Mouse (Mus musculus): Measurements from ENCODE around the gene Cpsf3. TPM values are rescaled to one million over a fixed set of nuclear protein-coding genes. Genes with fewer than 3 reads are reported as not detected.

Cpsf3 gene
- polyA plus RNA-seq (2012; rRNA removed) = 78.3 and 80.1 TPM in 2 replicates

DNA sequence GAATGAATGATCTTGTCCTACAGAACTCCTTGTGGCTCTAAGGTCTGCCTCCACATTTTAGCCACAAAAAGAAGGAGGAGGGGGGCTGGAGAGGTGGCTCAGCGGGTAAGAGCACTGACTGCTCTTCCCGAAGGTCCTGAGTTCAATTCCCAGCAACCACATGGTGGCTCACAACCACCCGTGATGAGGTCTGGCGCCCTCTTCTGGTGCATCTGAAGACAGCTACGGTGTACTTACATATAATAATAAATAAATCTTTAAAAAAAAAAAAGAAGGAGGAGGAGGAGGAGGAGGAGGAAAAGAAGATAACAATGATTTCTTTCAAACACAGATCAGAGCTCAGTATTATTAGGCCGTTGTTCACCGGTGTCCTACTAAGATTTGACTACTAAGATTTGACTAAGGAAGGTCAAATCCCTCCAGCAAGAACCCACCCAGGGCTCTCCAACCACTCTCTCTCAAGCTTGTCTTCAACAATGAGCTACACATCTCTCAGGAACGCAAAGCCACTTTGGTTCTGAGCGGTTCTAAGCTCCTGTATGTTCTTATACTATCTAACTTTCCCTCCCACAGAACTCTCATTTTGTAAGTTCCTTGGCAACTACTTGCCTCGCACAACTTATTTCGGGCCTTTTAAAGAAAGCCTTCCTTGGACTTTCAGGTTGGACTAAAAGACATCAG, at the start of gene Cpsf3:
Gene Cpsf3 (plus strand): TSS at position 631 of the 681 bp plus-strand sequence.
- TF ChIP-seq POLR2A (IDR thresholded peaks at IDR 0.05; ENCODE audit: borderline replicate concordance, extremely low read depth, insufficient read depth, insufficient read length, poor library complexity, severe bottlenecking) = no peak
- TF ChIP-seq CTCF (IDR thresholded peaks at IDR 0.05; ENCODE audit: borderline replicate concordance, extremely low read depth, insufficient read depth, insufficient read length) = 0 out of 2 replicates have a peak, but pooled peaks have one; percentile 2
- no peak for DNase-seq (ENCODE audit: low read depth)

DNA sequence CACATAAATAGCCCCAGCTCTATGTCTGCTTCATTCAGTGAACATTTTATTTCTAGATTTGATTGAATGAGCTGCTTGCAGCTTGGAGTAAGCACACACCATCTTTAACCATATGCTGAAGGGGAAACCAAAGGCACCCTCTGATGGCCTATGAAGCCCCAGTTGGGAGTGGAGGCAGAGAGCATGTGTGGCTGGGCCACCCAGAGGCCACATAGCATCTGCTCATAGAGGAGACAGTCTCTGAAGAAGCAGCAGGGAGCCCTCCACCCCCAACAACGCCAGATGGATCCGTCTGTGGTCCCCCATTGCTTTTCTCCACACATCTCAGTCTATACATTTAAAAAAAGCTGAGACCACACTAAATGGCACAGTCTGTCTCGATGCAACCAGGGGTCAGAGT, 43.2 kb upstream of the Cpsf3 start:
- peak; percentile 15 for DNase-seq (ENCODE audit: low read depth)
- TF ChIP-seq POLR2A (IDR thresholded peaks at IDR 0.05; ENCODE audit: borderline replicate concordance, extremely low read depth, insufficient read depth, insufficient read length, poor library complexity, severe bottlenecking) = no peak
- no peak for TF ChIP-seq CTCF (IDR thresholded peaks at IDR 0.05; ENCODE audit: borderline replicate concordance, extremely low read depth, insufficient read depth, insufficient read length)

DNA sequence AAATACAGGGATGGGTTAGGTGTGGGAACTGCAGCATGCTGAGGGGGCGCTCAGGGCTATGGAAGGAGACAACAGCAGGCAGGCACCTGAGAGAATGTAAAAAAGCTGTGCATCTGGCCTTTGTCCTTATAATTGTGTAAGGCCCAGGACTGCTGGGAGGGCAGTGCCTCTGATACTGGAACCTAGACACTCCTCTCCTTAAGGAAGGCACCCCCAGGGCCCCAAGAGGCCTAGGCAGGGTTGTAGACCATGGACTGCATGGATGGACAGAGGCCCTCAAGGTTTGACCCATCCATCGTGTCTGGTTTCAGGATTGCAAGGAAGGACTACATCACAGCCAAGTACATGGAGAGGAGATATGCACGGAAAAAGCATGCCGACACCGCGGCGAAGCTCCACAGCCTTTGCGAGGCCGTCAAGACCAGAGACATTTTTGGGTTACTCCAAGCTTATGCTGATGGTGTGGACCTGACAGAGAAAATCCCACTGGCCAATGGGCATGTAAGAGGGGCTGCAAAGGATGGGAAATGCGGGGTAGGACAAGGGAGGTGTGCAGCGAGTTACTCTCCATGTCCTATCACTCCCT, 40.7 kb upstream of the Cpsf3 start:
- TF ChIP-seq CTCF (IDR thresholded peaks at IDR 0.05; ENCODE audit: borderline replicate concordance, extremely low read depth, insufficient read depth, insufficient read length) (no peak), POLR2A (IDR thresholded peaks at IDR 0.05; ENCODE audit: borderline replicate concordance, extremely low read depth, insufficient read depth, insufficient read length, poor library complexity, severe bottlenecking) (no peak)
- DNase-seq (ENCODE audit: low read depth) = no peak

DNA sequence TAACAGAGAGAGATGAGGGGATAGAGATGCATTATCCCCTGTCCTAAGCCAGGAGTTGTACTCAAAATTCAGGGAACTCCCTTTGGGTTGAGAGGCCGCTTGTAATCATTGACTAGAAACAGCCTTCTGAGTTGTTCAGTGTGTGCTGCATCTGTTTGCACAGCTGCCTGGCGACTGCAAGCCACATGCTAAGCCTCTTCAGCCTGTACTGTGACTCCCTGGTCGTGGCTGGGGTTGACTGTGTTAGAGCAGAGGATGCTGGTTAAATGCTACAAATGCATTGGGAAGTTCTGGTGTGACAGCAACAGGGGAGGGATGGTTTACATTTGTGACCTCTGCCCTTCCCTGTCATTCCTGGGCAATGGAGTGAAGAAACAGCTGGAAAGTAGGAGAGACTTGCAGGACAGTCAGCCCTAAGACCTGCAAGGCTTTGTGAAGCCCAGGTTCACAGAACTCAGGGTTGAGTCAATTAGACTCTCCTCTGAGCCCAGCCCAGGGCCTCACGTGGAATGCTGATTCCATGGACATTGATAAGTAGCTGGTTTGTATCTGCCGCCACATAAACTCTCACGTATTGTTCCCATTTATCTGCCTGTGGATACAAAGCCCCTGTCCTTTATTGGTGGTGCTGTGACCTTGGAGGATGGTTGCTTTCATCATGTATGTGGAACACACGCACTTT, 37.3 kb upstream of the Cpsf3 start:
- TF ChIP-seq POLR2A (IDR thresholded peaks at IDR 0.05; ENCODE audit: borderline replicate concordance, extremely low read depth, insufficient read depth, insufficient read length, poor library complexity, severe bottlenecking) = no peak
- no peak for TF ChIP-seq CTCF (IDR thresholded peaks at IDR 0.05; ENCODE audit: borderline replicate concordance, extremely low read depth, insufficient read depth, insufficient read length)
- no peak for DNase-seq (ENCODE audit: low read depth)

DNA sequence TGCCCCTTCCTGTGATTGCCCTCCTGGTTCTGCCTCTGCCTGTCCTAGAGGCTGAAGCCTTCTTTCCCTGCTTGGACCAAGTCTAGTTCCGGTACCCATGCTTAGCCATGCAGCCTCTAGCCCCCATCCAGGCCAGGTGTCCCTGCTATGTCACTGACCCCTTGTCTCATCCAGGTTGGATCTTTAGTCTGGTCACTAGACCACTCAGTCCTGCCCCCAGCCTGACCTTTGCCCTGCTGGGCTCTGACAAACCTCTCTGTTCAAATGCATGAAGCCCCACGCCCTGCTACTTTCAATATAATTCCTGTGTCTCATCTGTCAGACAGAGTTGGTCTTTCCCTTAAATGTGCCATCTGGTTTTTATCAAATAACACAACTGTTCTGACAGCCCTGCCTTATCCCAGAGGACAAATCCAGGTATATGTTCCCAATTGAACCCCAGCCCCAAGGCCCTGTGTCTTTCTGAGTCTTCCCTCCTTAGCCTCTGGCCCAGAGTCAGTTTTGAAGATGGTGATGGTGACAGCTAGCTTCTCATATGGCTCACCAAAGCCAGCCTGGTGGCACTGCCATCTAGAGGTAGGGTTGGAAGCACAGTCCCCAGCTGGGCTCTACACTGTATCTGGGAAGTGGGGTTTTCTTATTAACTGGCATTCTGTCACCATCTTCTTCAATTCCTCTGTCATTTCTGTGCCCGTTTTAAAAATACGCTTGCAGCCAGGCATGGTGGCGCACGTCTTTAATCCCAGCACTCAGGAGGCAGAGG, 24.5 kb upstream of the Cpsf3 start:
- DNase-seq (ENCODE audit: low read depth) = no peak
- TF ChIP-seq POLR2A (IDR thresholded peaks at IDR 0.05; ENCODE audit: borderline replicate concordance, extremely low read depth, insufficient read depth, insufficient read length, poor library complexity, severe bottlenecking) = no peak
- TF ChIP-seq CTCF (IDR thresholded peaks at IDR 0.05; ENCODE audit: borderline replicate concordance, extremely low read depth, insufficient read depth, insufficient read length) = peak; percentile 41; the same call in 1 of the 2 replicates

DNA sequence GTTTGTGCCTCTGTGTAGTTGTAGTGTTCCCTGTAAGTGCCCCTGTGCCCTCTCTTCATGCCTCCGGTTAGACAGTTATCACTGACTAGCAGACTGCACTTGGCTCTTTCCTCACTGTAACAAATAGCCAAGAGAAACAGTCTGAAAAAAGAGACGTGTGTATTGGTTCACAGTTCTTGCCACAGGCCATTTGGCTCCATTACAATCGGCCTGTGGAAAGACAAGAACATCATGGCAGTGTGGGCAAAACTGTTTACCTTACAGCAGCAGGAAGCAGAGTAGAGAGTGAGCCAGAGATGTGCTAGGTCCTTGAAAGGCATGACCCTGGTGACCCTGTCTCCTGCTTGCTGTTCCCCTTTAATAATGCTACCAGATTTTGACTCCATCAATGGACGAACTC, 23.7 kb upstream of the Cpsf3 start:
- TF ChIP-seq POLR2A (IDR thresholded peaks at IDR 0.05; ENCODE audit: borderline replicate concordance, extremely low read depth, insufficient read depth, insufficient read length, poor library complexity, severe bottlenecking) (no peak), CTCF (IDR thresholded peaks at IDR 0.05; ENCODE audit: borderline replicate concordance, extremely low read depth, insufficient read depth, insufficient read length) (no peak)

DNA sequence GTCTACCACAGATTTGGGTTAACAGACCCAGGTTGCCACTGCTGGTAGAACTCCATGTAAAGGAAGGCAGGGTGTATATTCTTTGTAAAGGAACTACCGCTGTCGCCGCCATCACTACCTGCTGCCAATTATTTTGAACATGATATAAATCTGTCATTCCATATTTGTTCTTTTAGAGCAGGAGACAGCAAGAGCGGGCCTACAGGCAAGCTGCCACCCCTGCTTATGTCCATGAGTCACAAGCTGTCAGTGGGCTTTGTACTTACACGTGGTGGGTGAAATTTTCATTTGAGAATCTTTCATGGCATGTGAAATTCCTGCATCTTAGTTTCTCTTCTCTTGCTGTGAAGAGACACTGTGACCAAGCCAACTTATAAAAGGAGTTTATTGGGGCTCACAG, 21.9 kb upstream of the Cpsf3 start:
- no peak for DNase-seq (ENCODE audit: low read depth)
- TF ChIP-seq CTCF (IDR thresholded peaks at IDR 0.05; ENCODE audit: borderline replicate concordance, extremely low read depth, insufficient read depth, insufficient read length) (no peak), POLR2A (IDR thresholded peaks at IDR 0.05; ENCODE audit: borderline replicate concordance, extremely low read depth, insufficient read depth, insufficient read length, poor library complexity, severe bottlenecking) (no peak)

More for the DNA sequence above, 23.7 kb upstream of the Cpsf3 start:
- DNase-seq (ENCODE audit: low read depth) = no peak

DNA sequence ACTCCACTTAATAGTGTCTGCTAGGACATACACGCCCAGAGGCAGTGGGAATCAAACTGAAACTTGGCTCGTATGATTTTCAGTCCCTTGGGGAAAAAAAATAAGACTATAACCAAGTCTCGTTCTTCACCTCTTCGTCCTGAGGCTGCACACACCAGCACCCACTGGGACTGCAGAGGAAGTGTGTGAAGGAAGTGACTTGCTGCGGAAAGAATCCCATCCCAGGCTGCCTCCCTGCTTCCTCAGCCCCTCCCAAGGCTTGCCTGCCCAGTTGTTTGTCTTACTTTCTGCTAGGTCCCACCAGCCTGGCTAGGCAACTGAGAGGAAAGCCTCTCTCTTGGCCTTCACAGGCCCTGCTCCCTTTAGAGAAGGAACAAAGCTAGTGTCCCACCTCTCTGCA, 20.9 kb upstream of the Cpsf3 start:
- no peak for DNase-seq (ENCODE audit: low read depth)
- TF ChIP-seq CTCF (IDR thresholded peaks at IDR 0.05; ENCODE audit: borderline replicate concordance, extremely low read depth, insufficient read depth, insufficient read length) = no peak
- TF ChIP-seq POLR2A (IDR thresholded peaks at IDR 0.05; ENCODE audit: borderline replicate concordance, extremely low read depth, insufficient read depth, insufficient read length, poor library complexity, severe bottlenecking) = no peak

DNA sequence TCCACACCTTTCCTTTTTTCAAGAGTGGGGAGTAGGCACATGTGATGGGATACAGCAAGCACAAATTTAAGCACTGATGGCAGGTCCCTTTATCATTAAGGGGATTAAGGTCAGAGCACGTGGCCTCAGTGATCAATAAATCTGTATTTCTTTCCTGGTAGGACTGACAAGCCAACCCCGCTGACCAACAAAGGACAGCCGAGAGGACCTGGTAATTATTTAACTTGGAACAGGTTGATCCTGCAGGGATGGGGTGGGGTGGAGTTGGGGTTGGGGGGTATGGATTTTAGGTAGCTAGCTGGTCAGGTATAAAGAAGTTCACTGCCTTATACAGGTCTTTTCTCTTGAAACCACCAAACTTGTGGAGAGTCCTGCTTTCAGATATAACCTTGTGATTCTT, 20.2 kb upstream of the Cpsf3 start:
- no peak for DNase-seq (ENCODE audit: low read depth)
- TF ChIP-seq CTCF (IDR thresholded peaks at IDR 0.05; ENCODE audit: borderline replicate concordance, extremely low read depth, insufficient read depth, insufficient read length) (no peak), POLR2A (IDR thresholded peaks at IDR 0.05; ENCODE audit: borderline replicate concordance, extremely low read depth, insufficient read depth, insufficient read length, poor library complexity, severe bottlenecking) (no peak)

DNA sequence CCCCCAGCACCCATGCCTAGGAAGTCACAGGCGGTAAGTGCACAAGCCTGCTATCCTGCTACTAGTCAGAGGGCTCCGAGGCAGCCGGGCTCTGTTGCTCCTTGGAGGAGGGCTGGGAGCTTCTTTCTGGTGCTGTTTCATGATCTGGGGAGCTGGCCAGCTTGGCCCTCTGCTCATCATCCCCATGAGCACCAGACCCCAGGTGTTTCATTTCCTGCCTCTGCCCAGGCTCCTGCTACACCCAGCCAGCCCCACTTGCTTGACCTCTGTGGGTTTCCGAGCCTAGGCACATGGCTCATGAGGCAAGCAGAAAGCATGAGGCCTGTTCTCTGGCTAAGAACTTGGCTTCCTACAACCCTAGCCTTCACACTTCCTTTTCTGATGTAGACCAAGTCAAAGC, 19.7 kb upstream of the Cpsf3 start:
- TF ChIP-seq CTCF (IDR thresholded peaks at IDR 0.05; ENCODE audit: borderline replicate concordance, extremely low read depth, insufficient read depth, insufficient read length) (no peak), POLR2A (IDR thresholded peaks at IDR 0.05; ENCODE audit: borderline replicate concordance, extremely low read depth, insufficient read depth, insufficient read length, poor library complexity, severe bottlenecking) (no peak)
- no peak for DNase-seq (ENCODE audit: low read depth)

Data from brain, embryonic 14.5 days (tissue).